ENCODE assay signal across 12 mouse cellular contexts in genomic region chr9:115387471-115388360, GRCm38 (mm10).
A peak's percentile ranks its signal among the peaks of the same experiment; 100 is the strongest.
DNase-seq lines count a peak whose midpoint lies in the region; ATAC-seq lines count a peak whose summit lies in the region.
"Had no signal": no experiment of that assay in that cellular context is flagged by ENCODE, and none has a peak within 500 bp of the region (broad histone marks: within the 10 kb centered on the region; RNA-seq: fewer than 3 reads in every experiment).

No protein-coding gene starts in this region.

- H3K4me2 ChIP-seq in embryonic facial prominence, embryonic 15.5 days (replicated peaks) = no peak overlapping the region
- H3K4me2 ChIP-seq: forebrain, embryonic 15.5 days; heart, embryonic 13.5 days; kidney, embryonic 15.5 days had no signal

- H3K9ac ChIP-seq in embryonic facial prominence, embryonic 15.5 days = no peak overlapping the region
- H3K9ac ChIP-seq: forebrain, embryonic 15.5 days; heart, embryonic 13.5 days; kidney, embryonic 15.5 days had no signal

- no peak overlapping the region for H3K27ac ChIP-seq in embryonic facial prominence, embryonic 15.5 days (replicated peaks)
- no peak overlapping the region for H3K27ac ChIP-seq in embryonic facial prominence, embryonic 10.5 days (replicated peaks)
- H3K27ac ChIP-seq: forebrain, embryonic 15.5 days; heart, embryonic 13.5 days; kidney, embryonic 15.5 days; macrophage had no signal

- 71% methylated on average over 26 of the region's 26 CpGs for WGBS in embryonic facial prominence, embryonic 15.5 days
- 87% methylated on average over 26 of the region's 26 CpGs for WGBS in embryonic facial prominence, embryonic 10.5 days

- no peak for DNase-seq in embryonic facial prominence, embryonic 10.5 days (ENCODE audit: low spot score)
- DNase-seq in spleen, postnatal 36 days (ENCODE audit: low spot score in 2 of 2) = peak; percentile 42 to 44
- DNase-seq in spleen, adult 12 weeks (ENCODE audit: low spot score) = no peak
- peak; percentile 48 for DNase-seq in thymus, postnatal 4 days
- DNase-seq in urinary bladder, postnatal 25 days (ENCODE audit: low spot score) = no peak
- no peak for DNase-seq in urinary bladder, adult 18-20 months (ENCODE audit: low spot score in 2 of 2)

- peaks cover 23% of the 10 kb centered on the region for H3K4me1 ChIP-seq in embryonic facial prominence, embryonic 15.5 days
- peaks cover 19% of the 10 kb centered on the region for H3K4me1 ChIP-seq in embryonic facial prominence, embryonic 10.5 days
- peaks cover 81% of the 10 kb centered on the region for H3K4me1 ChIP-seq in megakaryocyte, embryonic 14.5 days

- no peaks in the 10 kb centered on the region for H3K9me3 ChIP-seq in embryonic facial prominence, embryonic 15.5 days (replicated peaks)
- no peaks in the 10 kb centered on the region for H3K9me3 ChIP-seq in embryonic facial prominence, embryonic 10.5 days
- H3K9me3 ChIP-seq in megakaryocyte, embryonic 14.5 days = no peaks in the 10 kb centered on the region
- H3K9me3 ChIP-seq: forebrain, embryonic 15.5 days; heart, embryonic 13.5 days; kidney, embryonic 15.5 days had no signal

- no peaks in the 10 kb centered on the region for H3K27me3 ChIP-seq in embryonic facial prominence, embryonic 15.5 days
- H3K27me3 ChIP-seq in embryonic facial prominence, embryonic 10.5 days (replicated peaks; ENCODE audit: low read depth, poor library complexity, severe bottlenecking) = no peaks in the 10 kb centered on the region
- H3K27me3 ChIP-seq in megakaryocyte, embryonic 14.5 days (replicated peaks) = peaks cover 11% of the 10 kb centered on the region
- H3K27me3 ChIP-seq: forebrain, embryonic 15.5 days; heart, embryonic 13.5 days had no signal

- H3K4me3 ChIP-seq in embryonic facial prominence, embryonic 15.5 days (replicated peaks) = no peak overlapping the region
- H3K4me3 ChIP-seq in embryonic facial prominence, embryonic 10.5 days = no peak overlapping the region
- H3K4me3 ChIP-seq in megakaryocyte, embryonic 14.5 days (replicated peaks) = peak overlapping the region; percentile 81
- H3K4me3 ChIP-seq: forebrain, embryonic 15.5 days; heart, embryonic 13.5 days; kidney, embryonic 15.5 days had no signal

- H3K36me3 ChIP-seq in embryonic facial prominence, embryonic 15.5 days = no peaks in the 10 kb centered on the region
- H3K36me3 ChIP-seq in embryonic facial prominence, embryonic 10.5 days (replicated peaks) = no peaks in the 10 kb centered on the region
- no peaks in the 10 kb centered on the region for H3K36me3 ChIP-seq in megakaryocyte, embryonic 14.5 days (replicated peaks; ENCODE audit: low read length)
- H3K36me3 ChIP-seq: forebrain, embryonic 15.5 days; heart, embryonic 13.5 days; kidney, embryonic 15.5 days had no signal

- ATAC-seq in embryonic facial prominence, embryonic 15.5 days (ENCODE audit: insufficient number of reproducible peaks, low FRiP score, low TSS enrichment, low read depth) = peak; percentile 48; the same call in 1 of the 2 replicates
- ATAC-seq: forebrain, embryonic 15.5 days had no signal

Comparison
In these comparisons a context has a peak if more than half of its experiments do, and no peak if none do; other contexts are left out.
1. DNase-seq: peak in spleen, postnatal 36 days (2 of 2) and thymus, postnatal 4 days (single experiment); none in embryonic facial prominence, embryonic 10.5 days (single experiment), spleen, adult 12 weeks (single experiment), urinary bladder, postnatal 25 days (single experiment) and urinary bladder, adult 18-20 months (0 of 2).